Mouse (Mus musculus) C2C12 (cell line): ENCODE results near the gene Catsperd. TPM values are rescaled to one million over a fixed set of nuclear protein-coding genes. Genes with fewer than 3 reads are reported as not detected.
A peak's percentile ranks its signal among the peaks of the same experiment; 100 is the strongest.

Experiments
- H3K27me3 ChIP-seq: one replicate; pipeline ENCODE4 v1.6.1; 2011; ENCODE audit not compliant: control insufficient read depth, insufficient read depth, insufficient read length
- H3K36me3 ChIP-seq: one replicate; pipeline ENCODE4 v1.6.1; 2011; ENCODE audit not compliant: control insufficient read depth, insufficient read depth
- H3K4me3 ChIP-seq: one replicate; pipeline ENCODE4 v1.5.1; 2011; ENCODE audit warnings: mild to moderate bottlenecking, control low read depth; ENCODE audit not compliant: poor library complexity, insufficient read depth, severe bottlenecking
- H3K79me2 ChIP-seq: one replicate; pipeline ENCODE4 v1.6.1; 2011; ENCODE audit not compliant: control insufficient read depth, insufficient read depth
- H3K79me3 ChIP-seq: one replicate; pipeline ENCODE4 v1.6.1; 2011; ENCODE audit warnings: low read depth, control low read depth
- H3ac ChIP-seq: one replicate; pipeline ENCODE3; 2011; ENCODE audit warnings: low read depth; ENCODE audit not compliant: control insufficient read depth, insufficient read length
- CEBPB ChIP-seq: IDR thresholded peaks from one replicate; pipeline ENCODE4 v1.6.1; 2011; ENCODE audit warnings: low read depth, mild to moderate bottlenecking, control low read depth, moderate library complexity
- CTCF ChIP-seq: IDR thresholded peaks from one replicate; pipeline ENCODE4 v1.5.1; 2011; ENCODE audit not compliant: control insufficient read depth, insufficient read depth, insufficient read length
- FOSL1 ChIP-seq: IDR thresholded peaks from one replicate; pipeline ENCODE4 v1.8.0; 2011; ENCODE audit warnings: mild to moderate bottlenecking, low read length; ENCODE audit not compliant: poor library complexity, insufficient read depth, severe bottlenecking
- MAX ChIP-seq: IDR thresholded peaks from one replicate; pipeline ENCODE4 v1.6.1; 2011; ENCODE audit warnings: mild to moderate bottlenecking, control low read depth
- MYOD1 ChIP-seq: IDR thresholded peaks from one replicate; pipeline ENCODE4 v1.6.1; 2011; ENCODE audit warnings: low read depth; ENCODE audit not compliant: control insufficient read depth, insufficient read length
- MYOG ChIP-seq: IDR thresholded peaks from one replicate; pipeline ENCODE4 v1.6.1; 2011; ENCODE audit not compliant: control insufficient read depth, insufficient read length; ENCODE audit errors: extremely low read depth
- USF1 ChIP-seq: IDR thresholded peaks from one replicate; pipeline ENCODE4 v1.6.1; 2011; ENCODE audit warnings: low read depth, mild to moderate bottlenecking, control low read depth, moderate library complexity
- polyA plus RNA-seq: library from polyadenylated mRNA; unstranded; fragments of >200 nt; fragmentation: generic; extraction: Trizol; gene quantifications from one replicate; pipeline ENCODE4 v1.2.1, GENCODE M21; 2012; ENCODE audit warnings: missing spikeins

Catsperd gene
- polyA plus RNA-seq, 1 experiment, result 0.07 TPM

GRCm38 (mm10) chr17:56604070-56604380, 23.9 kb upstream of the Catsperd start:
- Histone ChIP-seq H3K36me3 (peaks cover 80% of the 10 kb centered on the region), H3K79me3 (no peaks in the 10 kb centered on the region)
- TF ChIP-seq CEBPB (no peak), USF1 (no peak), MYOD1 (no peak)

DNA sequence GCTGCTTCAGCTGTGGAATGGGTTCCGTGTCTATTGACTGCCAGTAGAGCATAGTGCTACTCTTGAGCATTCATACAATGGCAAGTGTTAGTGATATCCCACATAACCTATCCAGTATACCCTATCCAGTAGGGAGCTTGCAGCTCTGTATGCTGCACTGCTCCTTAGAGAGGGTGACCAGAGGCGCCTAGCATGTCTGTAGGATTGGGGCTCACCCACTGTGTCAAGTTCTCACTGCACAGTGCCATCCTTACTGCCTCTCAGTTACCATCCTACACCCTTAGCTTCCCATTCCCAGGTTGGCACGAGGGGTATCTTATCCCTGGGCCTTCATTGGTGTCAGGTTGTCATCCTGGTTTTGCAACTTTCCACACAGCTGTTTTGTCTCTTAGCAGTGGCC, 23.5 kb upstream of the Catsperd start:
- Histone ChIP-seq H3K27me3 (no peaks in the 10 kb centered on the region), H3K36me3 (peaks cover 76% of the 10 kb centered on the region), H3ac (no peak overlapping the region), H3K79me2 (peaks cover 23% of the 10 kb centered on the region), H3K79me3 (no peaks in the 10 kb centered on the region), H3K4me3 (no peak overlapping the region)
- TF ChIP-seq MAX, result no peak
- TF ChIP-seq MYOG, result no peak
- no peak for TF ChIP-seq MYOD1
- TF ChIP-seq CEBPB, result no peak
- TF ChIP-seq CTCF, result no peak
- no peak for TF ChIP-seq FOSL1
- TF ChIP-seq USF1, result no peak

More at GRCm38 (mm10) chr17:56604070-56604380, 23.9 kb upstream of the Catsperd start:
- Histone ChIP-seq H3K27me3 (no peaks in the 10 kb centered on the region), H3K4me3 (no peak overlapping the region), H3ac (no peak overlapping the region), H3K79me2 (peaks cover 20% of the 10 kb centered on the region)

- H3K36me3 ChIP-seq, result peaks cover 66% of the 10 kb centered on the region
- no peak for TF ChIP-seq MAX
- TF ChIP-seq FOSL1, result no peak
- TF ChIP-seq CEBPB, result no peak
- no peak for TF ChIP-seq MYOD1
- TF ChIP-seq USF1, result no peak
- TF ChIP-seq CTCF, result no peak
- TF ChIP-seq MYOG, result no peak
- H3K27me3 ChIP-seq, result no peaks in the 10 kb centered on the region
These were observed 22.5 kb upstream of the Catsperd start for GRCm38 (mm10) chr17:56605431-56605830.

GRCm38 (mm10) chr17:56607521-56608062, 20.4 kb upstream of the Catsperd start:
- Histone ChIP-seq H3K4me3 (no peak overlapping the region), H3K27me3 (no peaks in the 10 kb centered on the region), H3K79me2 (peaks cover 32% of the 10 kb centered on the region), H3ac (no peak overlapping the region), H3K79me3 (no peaks in the 10 kb centered on the region), H3K36me3 (peaks cover 45% of the 10 kb centered on the region)
- no peak for TF ChIP-seq CTCF
- TF ChIP-seq MYOD1, result no peak
- TF ChIP-seq USF1, result no peak
- no peak for TF ChIP-seq FOSL1
- no peak for TF ChIP-seq CEBPB
- TF ChIP-seq MYOG, result no peak
- no peak for TF ChIP-seq MAX

More at GRCm38 (mm10) chr17:56605431-56605830, 22.5 kb upstream of the Catsperd start:
- H3K4me3 ChIP-seq, result no peak overlapping the region
- no peak overlapping the region for H3ac ChIP-seq
- H3K79me2 ChIP-seq, result peaks cover 29% of the 10 kb centered on the region
- no peaks in the 10 kb centered on the region for H3K79me3 ChIP-seq

GRCm38 (mm10) chr17:56608699-56609098, 19.2 kb upstream of the Catsperd start:
- Histone ChIP-seq H3ac (peak overlapping the region; percentile 43), H3K36me3 (peaks cover 36% of the 10 kb centered on the region), H3K79me2 (peaks cover 39% of the 10 kb centered on the region), H3K27me3 (no peaks in the 10 kb centered on the region), H3K79me3 (peaks cover 3% of the 10 kb centered on the region), H3K4me3 (peak overlapping the region; percentile 42)
- TF ChIP-seq MAX (no peak), USF1 (no peak), MYOD1 (no peak), MYOG (no peak), CEBPB (no peak), FOSL1 (no peak), CTCF (no peak)

DNA sequence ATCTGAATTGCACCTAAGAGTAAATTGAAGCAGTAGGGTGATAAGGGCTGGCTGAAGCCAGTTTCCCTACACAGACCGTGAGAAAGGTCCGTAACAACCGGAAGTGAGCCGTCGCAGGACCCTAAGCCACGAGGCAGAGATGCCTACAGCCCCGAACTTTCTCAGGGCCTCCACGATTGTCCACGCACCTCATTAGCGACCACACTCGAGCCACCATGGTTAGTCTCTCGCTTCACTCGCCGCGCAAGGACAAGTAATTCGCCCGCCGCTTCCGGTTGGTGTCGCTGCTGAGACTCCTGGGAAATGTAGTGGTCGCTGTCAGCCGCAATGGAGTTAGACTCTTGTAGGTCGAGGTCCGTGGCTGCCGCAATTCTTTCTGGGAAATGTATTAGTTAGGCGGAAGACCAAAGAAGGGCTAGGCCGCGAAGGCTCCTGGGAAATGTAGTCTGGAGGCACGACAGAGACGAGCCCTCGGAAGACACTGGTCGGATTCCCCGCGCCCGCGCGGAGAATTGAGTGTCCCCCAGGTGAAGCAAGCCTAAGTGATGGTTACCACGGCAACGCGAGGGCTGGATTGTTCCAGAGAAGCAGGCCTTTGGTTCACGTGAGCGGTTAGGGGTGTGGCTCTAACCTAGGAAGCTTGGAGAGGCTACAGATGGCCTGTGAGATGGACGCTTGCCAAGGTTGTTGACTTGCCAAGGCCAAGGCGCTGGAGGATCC, 18.3 kb upstream of the Catsperd start, which contains the start of gene 2410015M20Rik:
2410015M20Rik (minus strand) TSS at position 320 of the 720 bp plus-strand sequence.
- TF ChIP-seq USF1, result peak; percentile 72
- no peak for TF ChIP-seq MAX
- TF ChIP-seq CTCF, result peak; percentile 11
- no peak for TF ChIP-seq MYOD1
- Histone ChIP-seq H3K27me3 (no peaks in the 10 kb centered on the region), H3K4me3 (peak within 1 kb of the TSS; percentile 42), H3ac (peak within 1 kb of the TSS; percentile 93), H3K36me3 (peaks cover 33% of the 10 kb centered on the region), H3K79me2 (peaks cover 48% of the 10 kb centered on the region), H3K79me3 (peaks cover 12% of the 10 kb centered on the region)
